Mouse (Mus musculus) testis, adult 2 months (tissue): Measurements from ENCODE around the gene Sgsh. TPM values are rescaled to one million over a fixed set of nuclear protein-coding genes. Genes with fewer than 3 reads are reported as not detected.
A peak's percentile ranks its signal among the peaks of the same experiment; 100 is the strongest.

ENCODE experiments used
- H3K27ac ChIP-seq: fragments of 200-500 bp; 2 replicates; pipeline ENCODE4 v1.5.1; 2012; ENCODE audit warnings: low read depth, low read length; ENCODE audit not compliant: control insufficient read depth, insufficient read depth
- H3K27me3 ChIP-seq: fragments of 200-500 bp; 2 replicates; pipeline ENCODE4 v1.6.1; 2012; ENCODE audit warnings: mild to moderate bottlenecking, low read length, moderate library complexity; ENCODE audit not compliant: control insufficient read depth, insufficient read depth
- H3K36me3 ChIP-seq: fragments of 200-500 bp; 2 replicates; pipeline ENCODE4 v1.6.1; 2012; ENCODE audit warnings: mild to moderate bottlenecking, low read length; ENCODE audit not compliant: control insufficient read depth, insufficient read depth
- H3K4me1 ChIP-seq: fragments of 200-500 bp; 2 replicates; pipeline ENCODE4 v1.6.1; 2012; ENCODE audit warnings: low read length; ENCODE audit not compliant: control insufficient read depth, insufficient read depth
- H3K4me3 ChIP-seq: fragments of 200-500 bp; 2 replicates; pipeline ENCODE4 v1.5.1; 2012; ENCODE audit warnings: low read depth, mild to moderate bottlenecking, low read length, moderate library complexity, mixed read lengths; ENCODE audit not compliant: control insufficient read depth
- CTCF ChIP-seq: fragments of 200-500 bp; IDR thresholded peaks from 2 replicates; pipeline ENCODE4 v1.5.1; 2012; ENCODE audit warnings: low read depth, mild to moderate bottlenecking, inconsistent platforms, low read length, moderate library complexity; ENCODE audit not compliant: control insufficient read depth, insufficient read depth, insufficient replicate concordance
- POLR2A ChIP-seq: fragments of 200-500 bp; IDR thresholded peaks from 2 replicates; pipeline ENCODE4 v1.6.1; 2012; ENCODE audit warnings: low read depth, mild to moderate bottlenecking, inconsistent platforms, low read length, moderate library complexity; ENCODE audit not compliant: control insufficient read depth
- polyA plus RNA-seq: library from polyadenylated mRNA; depleted of rRNA; stranded (reverse); fragments of >200 nt; gene quantifications from 2 replicates; pipeline ENCODE4 v1.2.3, GENCODE M21; 2012

Sgsh gene
- polyA plus RNA-seq, 1 experiment, result 13.8 TPM

DNA sequence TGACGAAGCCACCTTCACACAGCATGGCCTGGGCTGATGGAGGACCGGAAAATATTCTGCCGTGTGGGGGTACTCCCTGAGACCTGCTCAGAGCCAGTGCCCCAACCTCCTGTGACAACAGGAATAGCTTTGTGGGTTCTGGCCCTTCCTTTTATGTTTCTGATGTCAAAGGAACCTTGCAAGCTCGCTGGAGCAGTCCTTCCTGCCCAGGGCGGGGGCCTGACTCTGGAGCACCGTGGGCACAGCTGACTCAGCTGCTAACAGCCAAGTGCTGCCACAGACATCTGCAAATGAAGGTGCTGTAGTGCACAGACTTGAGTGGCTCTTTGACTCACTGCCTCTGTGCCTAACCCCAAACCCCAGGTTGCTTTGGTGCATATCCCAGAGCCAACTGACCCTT is 10.5 kb downstream of the Sgsh start:
- TF ChIP-seq POLR2A (no peak), CTCF (no peak)
- no peak overlapping the region for H3K27ac ChIP-seq
- no peak overlapping the region for H3K4me3 ChIP-seq
- H3K36me3 ChIP-seq, result no peaks in the 10 kb centered on the region
- H3K4me1 ChIP-seq, result no peaks in the 10 kb centered on the region
- H3K27me3 ChIP-seq, result no peaks in the 10 kb centered on the region

DNA sequence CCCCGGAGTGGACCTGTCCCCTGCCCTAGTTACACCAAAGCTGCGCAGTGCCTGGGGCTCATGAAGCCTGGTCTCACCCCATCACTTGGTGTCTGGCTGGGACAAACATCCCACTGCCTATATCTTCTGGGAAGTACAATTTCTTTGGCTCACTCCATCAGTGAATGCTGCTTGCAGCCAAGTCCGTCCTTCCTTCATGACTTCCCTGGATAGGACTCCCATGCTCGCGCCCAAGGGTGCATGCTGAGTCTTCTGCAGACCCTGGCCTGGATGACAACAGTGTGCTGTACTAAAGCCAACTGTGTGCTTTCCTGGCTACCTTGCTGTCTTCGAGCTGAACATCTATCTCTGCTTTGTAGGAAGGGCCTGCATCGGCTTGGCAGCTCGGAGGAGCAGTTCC is 11.2 kb downstream of the Sgsh start:
- TF ChIP-seq CTCF, result no peak
- TF ChIP-seq POLR2A, result no peak
- H3K27ac ChIP-seq, result no peak overlapping the region
- H3K4me1 ChIP-seq, result no peaks in the 10 kb centered on the region
- H3K27me3 ChIP-seq, result no peaks in the 10 kb centered on the region
- H3K4me3 ChIP-seq, result no peak overlapping the region
- no peaks in the 10 kb centered on the region for H3K36me3 ChIP-seq

DNA sequence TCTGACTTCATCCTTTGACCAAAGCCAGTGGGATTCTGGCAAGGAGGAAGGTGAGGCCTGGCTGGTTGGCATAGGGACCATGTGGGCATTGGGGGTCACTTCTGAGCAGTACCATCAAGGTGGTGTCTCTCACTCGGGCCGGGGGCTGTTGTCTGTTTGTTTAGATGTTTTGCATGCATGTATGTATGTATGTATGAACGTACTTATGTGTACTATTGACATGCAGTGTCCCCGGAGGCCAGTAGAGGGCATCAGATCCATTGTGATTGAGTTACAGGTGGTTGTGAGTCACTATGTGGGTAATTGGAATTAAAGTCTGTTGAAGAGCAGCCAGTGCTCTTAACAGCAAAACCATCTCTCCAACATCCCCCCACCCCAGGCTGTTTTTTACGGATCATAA is 15.7 kb downstream of the Sgsh start:
- no peak for TF ChIP-seq POLR2A
- no peak for TF ChIP-seq CTCF
- no peak overlapping the region for H3K4me3 ChIP-seq
- H3K4me1 ChIP-seq, result peaks cover 5% of the 10 kb centered on the region
- H3K27ac ChIP-seq, result no peak overlapping the region
- H3K27me3 ChIP-seq, result no peaks in the 10 kb centered on the region
- no peaks in the 10 kb centered on the region for H3K36me3 ChIP-seq

DNA sequence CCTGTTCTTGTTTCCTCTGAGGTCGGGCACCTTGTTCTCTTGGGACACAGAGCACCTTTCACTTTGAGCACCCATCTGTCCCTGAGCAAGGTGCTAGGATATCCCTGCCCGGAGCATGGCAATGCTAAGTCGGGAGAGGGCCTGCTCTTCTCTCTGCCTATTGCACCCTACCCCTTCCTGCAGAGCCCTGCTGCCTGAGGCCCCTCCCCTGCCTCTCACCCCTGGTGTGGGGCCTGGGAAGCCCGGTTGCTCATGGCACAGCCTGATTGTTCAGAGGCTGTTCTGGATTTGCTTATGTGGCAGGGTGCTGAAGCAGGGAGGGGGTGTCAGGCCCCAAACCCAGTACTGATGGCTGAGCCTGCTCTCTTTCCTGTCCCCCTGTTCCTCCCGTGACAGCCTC is 16.2 kb downstream of the Sgsh start:
- H3K27ac ChIP-seq, result no peak overlapping the region
- TF ChIP-seq CTCF (no peak), POLR2A (no peak)

DNA sequence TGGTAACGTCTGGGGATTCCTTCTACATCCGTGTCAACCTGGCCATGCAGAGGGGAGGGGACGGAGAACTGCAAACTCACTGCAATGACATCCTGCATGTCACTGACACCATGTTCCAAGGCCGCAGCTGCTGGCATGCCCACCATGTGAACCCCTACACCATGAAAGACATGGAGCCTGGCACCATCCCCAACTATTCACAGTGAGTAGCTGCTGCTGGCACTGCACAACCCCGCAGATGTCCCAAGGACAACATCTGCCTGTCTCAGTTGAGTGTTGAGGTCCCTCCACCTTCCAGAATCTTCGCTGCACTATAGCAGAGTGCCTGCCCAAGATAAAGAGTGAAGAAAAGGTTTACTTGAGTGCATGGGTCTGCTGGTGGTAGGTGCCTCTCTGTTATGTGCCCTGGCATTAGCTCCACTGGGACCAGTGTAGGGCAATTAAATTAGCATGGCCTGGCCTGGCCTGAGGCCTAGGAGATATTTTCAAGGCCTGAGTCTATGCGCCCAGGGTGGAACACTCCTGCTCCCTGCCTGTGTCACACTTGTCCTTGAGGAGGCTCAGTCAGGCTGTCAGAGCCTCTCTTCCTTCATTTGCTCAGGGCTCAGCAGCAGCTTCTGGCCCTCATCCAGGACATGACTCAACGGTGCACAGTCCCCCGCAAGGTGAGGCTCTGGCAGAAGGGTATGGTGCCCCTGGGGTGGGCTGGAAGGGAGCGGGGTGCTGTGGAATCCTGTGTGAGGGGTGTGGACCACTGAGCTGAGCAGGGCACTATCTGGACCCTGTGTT is 16.9 kb downstream of the Sgsh start:
- H3K27me3 ChIP-seq, result no peaks in the 10 kb centered on the region
- H3K4me3 ChIP-seq, result no peak overlapping the region
- peaks cover 5% of the 10 kb centered on the region for H3K4me1 ChIP-seq
- no peaks in the 10 kb centered on the region for H3K36me3 ChIP-seq
- no peak overlapping the region for H3K27ac ChIP-seq
- TF ChIP-seq CTCF (no peak), POLR2A (no peak)

More for the DNA sequence above, 16.2 kb downstream of the Sgsh start:
- no peaks in the 10 kb centered on the region for H3K36me3 ChIP-seq
- H3K27me3 ChIP-seq, result no peaks in the 10 kb centered on the region
- no peak overlapping the region for H3K4me3 ChIP-seq
- H3K4me1 ChIP-seq, result peaks cover 5% of the 10 kb centered on the region

DNA sequence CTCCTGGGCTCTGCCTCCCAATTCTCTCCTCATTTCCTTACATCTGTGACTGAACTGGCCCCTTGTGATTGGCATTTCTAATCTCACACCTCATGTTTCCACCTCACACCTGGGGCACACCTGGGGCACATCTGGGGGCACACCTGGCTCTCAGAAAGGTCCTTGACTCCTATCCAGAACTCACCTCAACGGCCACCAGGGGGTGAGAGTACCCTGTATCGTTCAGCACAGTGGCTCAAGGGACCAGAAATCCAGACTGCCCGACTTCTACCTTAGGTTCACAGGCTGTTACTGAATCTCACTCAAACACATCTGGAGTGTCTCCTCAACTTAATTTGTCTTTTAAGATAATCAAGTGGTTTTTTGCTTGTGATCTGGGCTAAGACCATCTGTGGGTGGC is 23.4 kb downstream of the Sgsh start:
- TF ChIP-seq CTCF, result no peak; the same call in 1 of the 2 replicates
- TF ChIP-seq POLR2A, result no peak
- Histone ChIP-seq H3K27me3 (no peaks in the 10 kb centered on the region), H3K27ac (no peak overlapping the region), H3K4me3 (no peak overlapping the region), H3K4me1 (no peaks in the 10 kb centered on the region), H3K36me3 (no peaks in the 10 kb centered on the region)

DNA sequence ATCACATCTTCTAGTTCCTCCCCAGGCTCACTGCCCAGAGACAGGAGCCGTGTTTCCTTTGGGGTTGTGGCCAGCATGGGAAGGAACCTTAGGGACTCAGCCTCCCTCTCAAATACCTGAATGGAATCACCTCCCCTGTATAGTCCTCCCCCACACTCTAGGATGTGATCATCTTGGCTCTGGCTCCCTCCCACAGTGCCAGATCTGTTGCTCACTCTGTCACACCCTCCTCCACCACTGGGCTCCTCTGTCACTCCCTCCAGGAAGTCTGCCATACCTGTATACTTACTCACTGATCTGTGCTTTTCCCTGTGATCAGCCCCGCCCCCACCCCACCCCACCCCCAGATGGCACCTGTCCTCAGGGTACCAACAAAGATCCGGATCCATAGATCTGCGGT is 24.7 kb downstream of the Sgsh start:
- H3K36me3 ChIP-seq, result no peaks in the 10 kb centered on the region
- no peaks in the 10 kb centered on the region for H3K27me3 ChIP-seq
- no peak overlapping the region for H3K27ac ChIP-seq
- TF ChIP-seq POLR2A (no peak), CTCF (no peak)
- H3K4me3 ChIP-seq, result no peak overlapping the region
- no peaks in the 10 kb centered on the region for H3K4me1 ChIP-seq

DNA sequence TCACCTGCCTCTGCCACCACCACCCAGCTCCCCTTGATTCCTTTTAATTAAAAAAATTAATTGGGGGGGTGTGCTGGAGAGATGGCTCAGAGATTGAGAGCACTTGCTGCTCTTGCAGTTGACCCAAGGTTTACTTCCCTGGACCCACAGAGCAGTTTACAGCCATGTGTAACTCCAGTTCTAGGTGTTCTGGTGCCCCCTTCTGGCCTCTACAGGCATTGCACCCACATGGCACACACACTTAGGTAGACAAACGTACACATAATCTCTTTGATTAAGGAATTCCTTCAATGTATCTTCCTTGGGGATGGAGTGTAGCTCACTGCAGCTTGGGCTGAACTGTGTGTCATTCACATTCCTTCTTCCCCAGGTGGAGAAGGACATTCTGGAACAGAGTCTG is 30.3 kb downstream of the Sgsh start:
- no peaks in the 10 kb centered on the region for H3K4me1 ChIP-seq
- TF ChIP-seq CTCF (peak; percentile 77; the same call in 1 of the 2 replicates), POLR2A (no peak)

More for the DNA sequence above, 30.3 kb downstream of the Sgsh start:
- H3K27me3 ChIP-seq, result no peaks in the 10 kb centered on the region
- H3K36me3 ChIP-seq, result no peaks in the 10 kb centered on the region
- H3K27ac ChIP-seq, result no peak overlapping the region
- no peak overlapping the region for H3K4me3 ChIP-seq
